Mouse (Mus musculus) MEL (cell line): ENCODE data around the gene Smagp. TPM values are rescaled to one million over a fixed set of nuclear protein-coding genes. Genes with fewer than 3 reads are reported as not detected.

Experiments used
- DNase-seq: peaks from one replicate; pipeline ENCODE4 v3.0.0; 2011; ENCODE audit warnings: low read depth, low spot score
- H3K27ac ChIP-seq: 2 replicates; pipeline ENCODE4 v1.5.1; 2012; ENCODE audit warnings: low read depth, mild to moderate bottlenecking, control low read depth, low read length, moderate library complexity; ENCODE audit not compliant: control insufficient read depth
- H3K27me3 ChIP-seq, 2 experiments: fragments of 150-350 bp in 1 of 2; sonication (generic) in 1 of 2; 2 replicates each; pipeline ENCODE4 v1.6.1; 2012; ENCODE audit warnings: low read length in 2 of 2, mild to moderate bottlenecking in 2 of 2, improper control_type of control experiment in 1 of 2, moderate library complexity in 1 of 2; ENCODE audit not compliant: insufficient read depth in 2 of 2, control insufficient read depth in 1 of 2
- H3K36me3 ChIP-seq, 2 experiments: 2 replicates each; pipeline ENCODE4 v1.6.1; 2012 to 2014; ENCODE audit warnings: low read length in 2 of 2, improper control_type of control experiment in 1 of 2, inconsistent platforms in 1 of 2, mild to moderate bottlenecking in 1 of 2; ENCODE audit not compliant: insufficient read depth in 2 of 2, control insufficient read depth in 1 of 2
- H3K4me1 ChIP-seq, 2 experiments: fragments of 150-350 bp in 1 of 2; sonication (generic) in 1 of 2; 2 replicates each; pipeline ENCODE4 v1.6.1; 2012; ENCODE audit warnings: low read length in 2 of 2, improper control_type of control experiment in 1 of 2, mild to moderate bottlenecking in 1 of 2; ENCODE audit not compliant: insufficient read depth in 2 of 2, control insufficient read depth in 1 of 2
- H3K4me3 ChIP-seq, 2 experiments: fragments of 150-350 bp in 1 of 2; sonication (generic) in 1 of 2; 2 replicates each; pipeline ENCODE4 v1.5.1; 2012; ENCODE audit warnings: low read depth in 2 of 2, low read length in 2 of 2, mild to moderate bottlenecking in 2 of 2, moderate library complexity in 2 of 2, control low read depth in 1 of 2, improper control_type of control experiment in 1 of 2; ENCODE audit not compliant: control insufficient read depth in 1 of 2, insufficient read depth in 1 of 2
- H3K79me2 ChIP-seq: 2 replicates; pipeline ENCODE4 v1.6.1; 2012; ENCODE audit warnings: mild to moderate bottlenecking, low read length, moderate library complexity; ENCODE audit not compliant: control insufficient read depth, poor library complexity, insufficient read depth
- H3K9ac ChIP-seq: 2 replicates; pipeline ENCODE4 v1.6.1; 2012; ENCODE audit warnings: low read depth, mild to moderate bottlenecking, control low read depth, low read length, moderate library complexity; ENCODE audit not compliant: control insufficient read depth, poor library complexity, severe bottlenecking
- H3K9me3 ChIP-seq: fragments of 150-350 bp; sonication (generic); replicated peaks from 2 replicates; pipeline ENCODE4 v1.6.1; 2012; ENCODE audit warnings: mild to moderate bottlenecking, low read length, improper control_type of control experiment, moderate library complexity; ENCODE audit not compliant: insufficient read depth
- BHLHE40 ChIP-seq: IDR thresholded peaks from 2 replicates; pipeline ENCODE4 v1.6.1; 2012; ENCODE audit warnings: low read depth, mild to moderate bottlenecking, inconsistent platforms, low read length, improper control_type of control experiment, borderline replicate concordance
- E2F4 ChIP-seq: IDR thresholded peaks from 2 replicates; pipeline ENCODE4 v1.6.1; 2011; ENCODE audit warnings: low read depth, low read length, improper control_type of control experiment, borderline replicate concordance
- GABPA ChIP-seq: IDR thresholded peaks from 2 replicates; pipeline ENCODE4 v1.6.1; 2012; ENCODE audit warnings: low read depth, mild to moderate bottlenecking, inconsistent platforms, low read length, improper control_type of control experiment, moderate library complexity
- MAFK ChIP-seq: IDR thresholded peaks from 2 replicates; pipeline ENCODE4 v1.6.1; 2011; ENCODE audit warnings: low read depth, mild to moderate bottlenecking, low read length, improper control_type of control experiment, borderline replicate concordance
- MYC ChIP-seq: IDR thresholded peaks from 2 replicates; pipeline ENCODE4 v1.6.1; 2011; ENCODE audit warnings: low read depth, mild to moderate bottlenecking, low read length, improper control_type of control experiment, moderate library complexity
- NRF1 ChIP-seq: IDR thresholded peaks from 2 replicates; pipeline ENCODE4 v1.6.1; 2014; ENCODE audit warnings: low read depth, mild to moderate bottlenecking, inconsistent platforms, low read length, improper control_type of control experiment, moderate library complexity; ENCODE audit not compliant: poor library complexity, insufficient read depth, severe bottlenecking
- POLR2A ChIP-seq, 2 experiments: IDR thresholded peaks; 2 replicates each; pipeline ENCODE4 v1.6.1; 2011 to 2012; ENCODE audit warnings: low read length in 2 of 2, mild to moderate bottlenecking in 2 of 2, control low read depth in 1 of 2, improper control_type of control experiment in 1 of 2, low read depth in 1 of 2, moderate library complexity in 1 of 2; ENCODE audit not compliant: control insufficient read depth in 1 of 2, insufficient read depth in 1 of 2, poor library complexity in 1 of 2
- SMC3 ChIP-seq: IDR thresholded peaks from 2 replicates; pipeline ENCODE4 v1.6.1; 2011; ENCODE audit warnings: low read depth, low read length, improper control_type of control experiment
- TCF12 ChIP-seq: IDR thresholded peaks from 2 replicates; pipeline ENCODE4 v1.6.1; 2014; ENCODE audit warnings: low read depth, mild to moderate bottlenecking, inconsistent platforms, low read length, improper control_type of control experiment, moderate library complexity
- UBTF ChIP-seq: IDR thresholded peaks from 2 replicates; pipeline ENCODE4 v1.6.1; 2012; ENCODE audit warnings: low read depth, mild to moderate bottlenecking, inconsistent platforms, low read length, improper control_type of control experiment, moderate library complexity, borderline replicate concordance; ENCODE audit not compliant: insufficient read depth
- USF1 ChIP-seq: IDR thresholded peaks from 2 replicates; pipeline ENCODE4 v1.6.1; 2014; ENCODE audit warnings: low read depth, mild to moderate bottlenecking, inconsistent platforms, low read length, improper control_type of control experiment, moderate library complexity
- ZC3H11A ChIP-seq: IDR thresholded peaks from 2 replicates; pipeline ENCODE4 v1.6.1; 2012; ENCODE audit warnings: low read depth, mild to moderate bottlenecking, inconsistent platforms, low read length, improper control_type of control experiment
- ZKSCAN1 ChIP-seq: IDR thresholded peaks from 2 replicates; pipeline ENCODE4 v1.6.1; 2012; ENCODE audit warnings: low read depth, mild to moderate bottlenecking, inconsistent platforms, low read length, improper control_type of control experiment, moderate library complexity
- ZNF384 ChIP-seq: IDR thresholded peaks from 2 replicates; pipeline ENCODE4 v1.6.1; 2012; ENCODE audit warnings: low read depth, mild to moderate bottlenecking, inconsistent platforms, low read length, improper control_type of control experiment
- polyA plus RNA-seq, 2 experiments: library from polyadenylated mRNA; stranded (reverse) in 1 of 2; unstranded in 1 of 2; fragments of >175 nt in 1 of 2; fragments of >200 nt in 1 of 2; gene quantifications; 2 replicates each; pipeline versions ENCODE4 v1.2.1 to v1.2.4; 2012; ENCODE audit warnings: low replicate concordance in 2 of 2, low read depth in 1 of 2; ENCODE audit not compliant: insufficient read length in 2 of 2, insufficient read depth in 1 of 2, missing spikeins in 1 of 2
- total RNA-seq: library from RNA; depleted of rRNA; stranded (reverse); fragments of 300-350 nt; gene quantifications from 2 replicates; pipeline ENCODE4 v1.2.3, GENCODE M21; 2012

Gene Smagp
- total and polyA plus RNA-seq, 3 experiments, result 2.6 to 22.6 TPM; not detected in 1

GRCm38 (mm10) chr15:100631454-100632170, 5.1 kb downstream of the Smagp start:
- H3K4me1 ChIP-seq, result peaks cover 4 to 29% of the 10 kb centered on the region in 2 experiments
- no peak overlapping the region for H3K4me3 ChIP-seq
- 0 out of 4 replicates have a peak, but pooled peaks cover 0 to 2% of the 10 kb centered on the region in 2 experiments for H3K27me3 ChIP-seq
- H3K79me2 ChIP-seq, result no peaks in the 10 kb centered on the region
- no peaks in the 10 kb centered on the region for H3K9me3 ChIP-seq
- TF ChIP-seq NRF1, result 0 out of 2 replicates have a peak, but pooled peaks have one; percentile 17
- TF ChIP-seq MAFK, result no peak
- DNase-seq, result peak; percentile 47
- H3K27ac ChIP-seq, result no peak overlapping the region
- peaks cover 0 to 20% of the 10 kb centered on the region in 2 experiments; a peak in 2 of 4 replicates for H3K36me3 ChIP-seq
- H3K9ac ChIP-seq, result no peak overlapping the region

DNA sequence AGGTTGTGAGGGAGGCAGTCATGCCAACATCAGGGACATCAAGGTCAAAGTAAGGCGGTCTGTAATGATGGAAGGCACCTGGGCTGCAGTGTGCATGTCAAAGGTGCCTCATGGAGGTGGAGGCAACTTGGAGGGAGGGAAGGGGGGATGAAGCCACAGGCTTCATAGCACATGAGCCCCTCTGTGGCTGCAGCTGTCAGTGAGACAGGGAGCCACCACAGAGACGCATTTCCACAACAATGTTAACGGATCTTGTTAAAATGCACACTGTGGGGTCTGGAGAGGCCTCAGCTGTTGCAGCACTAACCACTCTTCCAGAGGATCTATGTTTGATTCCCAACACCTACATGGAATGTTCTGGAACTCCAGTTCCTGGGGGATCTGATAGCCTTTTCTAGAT, 6.6 kb downstream of the Smagp start:
- no peak overlapping the region for H3K27ac ChIP-seq
- H3K36me3 ChIP-seq, result peaks cover 0 to 11% of the 10 kb centered on the region in 2 experiments; a peak in 2 of 4 replicates
- TF ChIP-seq ZNF384 (no peak), MYC (no peak), UBTF (no peak), BHLHE40 (no peak), USF1 (no peak), ZKSCAN1 (no peak), ZC3H11A (no peak), SMC3 (no peak), E2F4 (no peak), GABPA (no peak), POLR2A (IDR thresholded peaks at IDR 0.05; ENCODE audit: control insufficient read depth in 1 of 2, insufficient read depth in 1 of 2, low read depth in 1 of 2, low read length in 2 of 2, poor library complexity in 1 of 2) (no peak), TCF12 (no peak)
- H3K4me3 ChIP-seq, result no peak overlapping the region
- H3K9ac ChIP-seq, result no peak overlapping the region
- H3K27me3 ChIP-seq, result no peaks in the 10 kb centered on the region
- H3K9me3 ChIP-seq, result no peaks in the 10 kb centered on the region
- no peak for DNase-seq
- peaks cover 4 to 18% of the 10 kb centered on the region in 2 experiments for H3K4me1 ChIP-seq
- H3K79me2 ChIP-seq, result no peaks in the 10 kb centered on the region
